Mouse (Mus musculus): ENCODE measurements around the gene 1700057G04Rik.

DNA sequence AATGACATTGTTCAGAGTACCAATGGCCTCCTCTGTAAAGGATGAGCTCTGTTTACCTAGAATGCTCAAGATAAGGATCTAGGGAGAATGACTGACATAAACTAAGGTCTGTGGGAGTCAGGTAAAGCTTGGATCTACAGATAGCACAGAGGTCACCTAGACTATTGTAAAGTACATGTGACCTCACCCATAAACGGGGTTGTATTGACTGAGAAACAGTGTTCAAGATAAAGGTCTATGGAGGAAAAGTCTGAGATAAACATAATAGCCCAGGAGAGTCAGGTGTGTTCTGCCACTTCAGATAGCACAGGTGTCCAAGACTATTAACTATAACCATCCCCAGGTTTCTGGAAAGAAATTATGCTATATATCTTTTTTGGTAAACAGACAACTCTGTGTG, 29.8 kb downstream of the 1700057G04Rik start:
- TF ChIP-seq TCF12 (IDR thresholded peaks at IDR 0.05; ENCODE audit: low read depth, low read length) (no peak), ZNF384 (IDR thresholded peaks at IDR 0.05; ENCODE audit: low read depth, low read length) (no peak), TAL1 (IDR thresholded peaks at IDR 0.05; ENCODE audit: low read length) (no peak), CTCF (IDR thresholded peaks at IDR 0.05 in 2 of 3, conservative IDR thresholded peaks at IDR 0.05 in 1 of 3; ENCODE audit: control insufficient read depth in 1 of 3, insufficient read depth in 1 of 3, low read depth in 2 of 3, low read length in 3 of 3, poor library complexity in 1 of 3, severe bottlenecking in 1 of 3) (no peak), MYC (IDR thresholded peaks at IDR 0.05; ENCODE audit: low read depth, low read length) (no peak), POLR2A (IDR thresholded peaks at IDR 0.05; ENCODE audit: control insufficient read depth in 1 of 2, insufficient read depth in 1 of 2, low read depth in 1 of 2, low read length in 2 of 2, poor library complexity in 1 of 2) (no peak), TBP (IDR thresholded peaks at IDR 0.05; ENCODE audit: low read depth, low read length) (no peak), MAX (IDR thresholded peaks at IDR 0.05; ENCODE audit: low read length) (no peak), SIN3A (IDR thresholded peaks at IDR 0.05; ENCODE audit: low read length) (no peak), JUND (IDR thresholded peaks at IDR 0.05; ENCODE audit: low read depth, low read length) (no peak), ZMIZ1 (IDR thresholded peaks at IDR 0.05; ENCODE audit: low read depth, low read length) (no peak), ZC3H11A (IDR thresholded peaks at IDR 0.05; ENCODE audit: low read depth, low read length) (no peak), E2F4 (IDR thresholded peaks at IDR 0.05; ENCODE audit: borderline replicate concordance, low read depth, low read length) (no peak)
